Mouse (Mus musculus) intestine, postnatal 0 days (tissue): ENCODE measurements around the gene Zbtb9. TPM values are rescaled to one million over a fixed set of nuclear protein-coding genes. Genes with fewer than 3 reads are reported as not detected.

ENCODE experiments used
- ATAC-seq: fragments of 200-750 bp; cut with Nextera tagmentation; 2 replicates; pipeline ENCODE4 v1.8.0; 2017; ENCODE audit warnings: mild to moderate bottlenecking, moderate TSS enrichment, moderate library complexity
- H3K27ac ChIP-seq: fragments of 300-500 bp; sonication (generic); 2 replicates; pipeline ENCODE4 v1.5.1; 2014; ENCODE audit warnings: mild to moderate bottlenecking, low read depth, low read length, moderate library complexity
- H3K27me3 ChIP-seq: fragments of 300-500 bp; sonication (generic); replicated peaks from 2 replicates; pipeline ENCODE4 v1.6.1; 2014; ENCODE audit warnings: low read length, mixed read lengths; ENCODE audit not compliant: control insufficient read depth, insufficient read depth
- H3K36me3 ChIP-seq: fragments of 300-500 bp; sonication (generic); 2 replicates; pipeline ENCODE4 v1.6.1; 2014; ENCODE audit warnings: mild to moderate bottlenecking, moderate library complexity; ENCODE audit not compliant: control insufficient read depth, insufficient read depth
- H3K4me1 ChIP-seq: fragments of 300-500 bp; sonication (generic); replicated peaks from 2 replicates; pipeline ENCODE4 v1.6.1; 2014; ENCODE audit warnings: antibody characterized with exemption, low read length, mixed read lengths; ENCODE audit not compliant: control insufficient read depth, insufficient read depth
- H3K4me2 ChIP-seq: fragments of 300-500 bp; sonication (generic); replicated peaks from 2 replicates; pipeline ENCODE4 v1.6.1; 2014; ENCODE audit warnings: low read depth, mild to moderate bottlenecking, moderate library complexity
- H3K4me3 ChIP-seq: fragments of 300-500 bp; sonication (generic); 2 replicates; pipeline ENCODE4 v1.5.1; 2014; ENCODE audit warnings: low read depth, low read length
- H3K9ac ChIP-seq: fragments of 300-500 bp; sonication (generic); 2 replicates; pipeline ENCODE4 v1.6.1; 2014; ENCODE audit warnings: mild to moderate bottlenecking, low read depth, low read length
- H3K9me3 ChIP-seq: fragments of 300-500 bp; sonication (generic); 2 replicates; pipeline ENCODE4 v1.6.1; 2016; ENCODE audit warnings: mixed run types; ENCODE audit not compliant: control insufficient read depth
- CTCF ChIP-seq: sonication (generic); IDR thresholded peaks from 2 replicates; pipeline ENCODE4 v1.5.1; 2016; ENCODE audit warnings: low read depth, mild to moderate bottlenecking, control low read depth, antibody characterized with exemption, moderate library complexity
- WGBS: fragments of 180-500 bp; shearing (Covaris S2); extraction: QIAGEN DNeasy Blood & Tissue Kit; methylation state at CpG from one replicate; pipeline ENCODE4 v1.1.7; 2014; 5-methylcytosine and 5-hydroxymethylcytosine counted together
- polyA plus RNA-seq: library from polyadenylated mRNA; unstranded; fragments of >200 nt; fragmentation: Nextera tagmentation; extraction: Ambion mirVana; gene quantifications from 2 replicates; pipeline ENCODE4 v1.2.1, GENCODE M21; 2015

Gene Zbtb9
- polyA plus RNA-seq, 1 experiment from 2014 or later: 6.5 TPM

DNA sequence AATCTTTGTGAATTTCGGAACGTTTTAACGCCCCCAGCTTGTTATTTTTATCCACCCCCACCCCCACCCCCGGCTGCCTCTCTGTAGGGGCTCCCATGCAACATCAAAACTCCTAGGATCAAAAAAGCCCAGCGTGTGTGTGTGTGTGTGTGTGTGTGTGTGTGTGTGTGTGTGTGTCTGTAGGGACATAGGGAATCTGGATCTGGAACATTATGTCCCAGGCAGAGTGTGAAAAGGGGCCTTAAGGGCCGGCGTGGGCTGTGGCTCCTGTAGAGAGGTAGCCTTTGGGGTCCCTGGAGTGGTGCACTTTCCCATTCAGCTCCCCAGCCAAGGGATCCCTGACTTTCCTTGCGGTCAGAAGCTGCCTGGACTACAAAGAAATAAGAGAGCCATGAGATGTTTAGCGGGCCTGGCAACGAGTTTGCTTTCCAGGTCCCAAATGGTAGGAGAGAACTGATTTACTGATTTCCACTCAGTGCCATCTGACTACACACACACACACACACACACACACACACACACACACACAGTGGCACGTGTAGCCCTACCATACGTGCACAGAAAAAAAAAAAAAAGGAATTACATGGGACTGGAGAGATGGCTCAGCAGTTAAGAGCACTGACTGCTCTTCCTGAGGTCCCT lies 45.7 kb downstream of the Zbtb9 start:
- no peaks in the 10 kb centered on the region for H3K27me3 ChIP-seq
- no peak for ATAC-seq
- WGBS: 42% methylated on average over 12 of the region's 12 CpGs
- H3K27ac ChIP-seq: no peak overlapping the region
- peak overlapping the region; percentile 45 for H3K4me3 ChIP-seq
- H3K36me3 ChIP-seq: peaks cover 40% of the 10 kb centered on the region
- H3K9me3 ChIP-seq: no peaks in the 10 kb centered on the region
- peak overlapping the region; percentile 70 for H3K4me2 ChIP-seq
- no peak for TF ChIP-seq CTCF
- H3K4me1 ChIP-seq: 0 out of 2 replicates have a peak, but pooled peaks cover 4% of the 10 kb centered on the region
- H3K9ac ChIP-seq: no peak overlapping the region

DNA sequence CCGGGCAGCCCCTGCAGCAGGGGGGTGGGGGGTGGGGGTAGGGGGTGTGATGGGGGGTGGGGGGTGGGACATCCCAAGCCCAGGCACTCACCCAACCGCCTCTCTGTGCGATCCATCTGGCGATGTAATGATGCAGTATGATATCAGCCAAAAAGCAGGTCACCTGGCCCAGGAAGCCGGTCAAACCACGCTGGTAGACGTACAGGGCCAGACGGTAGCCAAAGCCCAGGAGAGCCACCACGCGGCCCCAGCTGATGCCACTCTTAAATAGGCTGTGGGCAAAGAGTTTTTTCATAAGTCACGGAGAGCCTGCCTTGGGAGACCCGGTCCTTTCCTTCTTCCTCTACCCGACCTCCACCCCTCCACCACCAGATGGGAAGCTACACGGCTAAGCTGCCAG lies 48.1 kb downstream of the Zbtb9 start:
- WGBS: 89% methylated on average over 14 of the region's 14 CpGs
- no peak for ATAC-seq
- H3K9me3 ChIP-seq: no peaks in the 10 kb centered on the region
- H3K27me3 ChIP-seq: no peaks in the 10 kb centered on the region
- no peak overlapping the region for H3K4me3 ChIP-seq
- H3K4me1 ChIP-seq: 0 out of 2 replicates have a peak, but pooled peaks cover 4% of the 10 kb centered on the region
- no peak overlapping the region for H3K4me2 ChIP-seq
- peaks cover 61% of the 10 kb centered on the region for H3K36me3 ChIP-seq
- no peak for TF ChIP-seq CTCF
- H3K9ac ChIP-seq: no peak overlapping the region
- H3K27ac ChIP-seq: no peak overlapping the region

DNA sequence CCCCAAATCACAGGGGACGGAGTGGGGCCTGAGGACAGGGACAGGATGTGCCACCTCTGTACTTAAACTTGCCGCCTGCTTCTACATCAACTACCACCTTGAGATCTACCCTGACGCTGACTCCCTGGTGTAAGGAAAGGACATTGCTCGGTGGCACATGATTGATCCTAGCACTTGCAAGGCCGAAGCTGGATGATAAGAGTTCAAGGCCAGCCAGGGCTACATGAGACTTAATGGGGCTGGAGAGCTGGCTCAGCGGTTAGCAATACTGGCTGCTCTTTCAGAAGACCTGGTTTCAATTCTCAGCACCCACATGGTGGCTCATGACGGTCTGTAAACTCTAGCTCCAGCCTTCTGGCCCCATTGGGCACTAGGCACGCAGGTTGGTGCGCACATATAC lies 48.8 kb downstream of the Zbtb9 start:
- H3K9me3 ChIP-seq: no peaks in the 10 kb centered on the region
- H3K27ac ChIP-seq: no peak overlapping the region
- no peak overlapping the region for H3K4me2 ChIP-seq
- no peaks in the 10 kb centered on the region for H3K27me3 ChIP-seq
- no peak overlapping the region for H3K9ac ChIP-seq
- WGBS: 88% methylated on average over 9 of the region's 9 CpGs
- 0 out of 2 replicates have a peak, but pooled peaks cover 4% of the 10 kb centered on the region for H3K4me1 ChIP-seq
- TF ChIP-seq CTCF: no peak
- H3K36me3 ChIP-seq: peaks cover 61% of the 10 kb centered on the region
- H3K4me3 ChIP-seq: no peak overlapping the region
- no peak for ATAC-seq

DNA sequence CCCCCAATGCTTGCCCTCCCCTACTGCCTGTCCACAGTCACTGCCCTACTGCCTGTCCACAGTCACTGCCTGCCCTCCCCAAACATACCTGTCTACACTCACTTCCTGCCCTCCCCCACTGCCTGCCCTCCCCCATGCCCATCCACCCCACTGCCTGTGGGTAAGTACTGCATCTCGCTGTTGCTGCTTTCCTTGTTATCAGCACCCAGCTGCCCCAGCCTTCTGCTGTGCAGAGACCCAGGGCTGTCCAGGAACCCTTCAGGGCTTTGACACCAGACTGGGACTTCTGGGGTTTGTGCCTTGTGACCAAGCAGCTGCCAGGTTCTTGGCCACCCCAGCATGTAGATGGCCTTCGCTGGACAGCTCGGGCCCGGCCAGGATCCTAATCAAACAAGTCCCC lies 50.4 kb downstream of the Zbtb9 start:
- 86% methylated on average over 4 of the region's 4 CpGs for WGBS
- H3K27ac ChIP-seq: no peak overlapping the region
- no peak overlapping the region for H3K4me2 ChIP-seq
- H3K4me1 ChIP-seq: no peaks in the 10 kb centered on the region
- no peak for TF ChIP-seq CTCF
- H3K27me3 ChIP-seq: no peaks in the 10 kb centered on the region
- H3K9ac ChIP-seq: no peak overlapping the region
- H3K4me3 ChIP-seq: no peak overlapping the region
- no peaks in the 10 kb centered on the region for H3K9me3 ChIP-seq
- H3K36me3 ChIP-seq: peaks cover 61% of the 10 kb centered on the region
- ATAC-seq: no peak

GRCm38 (mm10) chr17:27025326-27025902 lies 52.4 kb downstream of the Zbtb9 start:
- Histone ChIP-seq H3K4me1 (no peaks in the 10 kb centered on the region), H3K9ac (no peak overlapping the region), H3K4me3 (no peak overlapping the region), H3K4me2 (no peak overlapping the region), H3K9me3 (no peaks in the 10 kb centered on the region), H3K27ac (peak overlapping the region; percentile 46), H3K36me3 (peaks cover 52% of the 10 kb centered on the region), H3K27me3 (no peaks in the 10 kb centered on the region)
- TF ChIP-seq CTCF: no peak
- peak; percentile 15; the same call in 1 of the 2 replicates for ATAC-seq
- 77% methylated on average over 17 of the region's 17 CpGs for WGBS

DNA sequence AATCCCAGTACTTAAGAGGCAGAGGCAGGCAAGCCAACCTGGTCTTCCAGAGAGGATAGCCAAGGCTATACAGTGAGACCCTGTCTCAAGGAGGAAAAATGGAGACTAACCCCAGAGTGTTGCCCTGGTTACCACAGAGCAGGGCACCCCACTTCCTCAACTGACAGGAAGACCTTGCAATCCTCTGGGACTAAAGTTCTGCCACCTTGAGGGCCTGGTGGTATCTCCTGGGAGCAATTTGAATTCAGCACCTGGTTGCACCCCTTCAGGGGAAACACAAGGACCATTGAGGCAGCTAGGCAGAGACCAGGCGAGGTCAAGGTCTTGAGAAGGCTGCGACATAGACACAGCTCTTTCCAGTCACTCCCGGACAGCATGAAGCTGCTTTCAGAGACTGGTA lies 53.0 kb downstream of the Zbtb9 start:
- no peak for ATAC-seq
- H3K36me3 ChIP-seq: peaks cover 46% of the 10 kb centered on the region
- no peak overlapping the region for H3K27ac ChIP-seq
- no peaks in the 10 kb centered on the region for H3K4me1 ChIP-seq
- no peak overlapping the region for H3K4me3 ChIP-seq
- TF ChIP-seq CTCF: no peak
- H3K4me2 ChIP-seq: no peak overlapping the region
- H3K9me3 ChIP-seq: no peaks in the 10 kb centered on the region
- 89% methylated on average over 3 of the region's 3 CpGs for WGBS
- H3K9ac ChIP-seq: no peak overlapping the region
- H3K27me3 ChIP-seq: no peaks in the 10 kb centered on the region
